Comparison of ENCODE assay signal across 23 mouse cellular contexts in the genomic region with DNA sequence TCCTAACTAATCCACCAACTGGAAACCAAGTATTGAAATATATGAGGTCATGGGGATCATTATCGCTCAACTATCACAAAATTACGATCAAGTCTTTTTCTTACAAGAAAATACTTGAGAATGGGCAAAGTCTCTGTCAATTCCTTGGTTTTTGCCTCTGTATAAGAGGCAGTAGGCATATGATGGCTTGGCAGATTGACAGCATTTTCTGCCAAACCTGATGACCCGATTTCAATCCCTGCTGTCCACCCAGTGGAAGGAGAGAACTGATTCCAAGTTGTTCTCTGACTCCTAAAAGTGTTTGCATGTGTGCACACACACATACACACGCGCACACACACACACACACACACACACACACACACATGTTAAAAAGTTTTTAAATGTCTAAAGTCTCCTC.
DNase-seq lines count a peak whose midpoint lies in the region; ATAC-seq and TF ChIP-seq lines count a peak whose summit lies in the region.
"Had no signal": no experiment of that assay in that cellular context is flagged by ENCODE, and none has a peak within 500 bp of the region (broad histone marks: within the 10 kb centered on the region; RNA-seq: fewer than 3 reads in every experiment).

No protein-coding gene starts in this region.

- no peaks in the 10 kb centered on the region for H3K4me1 ChIP-seq in hindbrain, postnatal 0 days (ENCODE audit: insufficient read depth, low read length)
- no peaks in the 10 kb centered on the region for H3K4me1 ChIP-seq in hindbrain, embryonic 14.5 days (replicated peaks; ENCODE audit: control insufficient read depth, insufficient read depth, low read length)
- no peaks in the 10 kb centered on the region for H3K4me1 ChIP-seq in embryonic facial prominence, embryonic 14.5 days (ENCODE audit: control insufficient read depth, insufficient read depth, low read length)
- H3K4me1 ChIP-seq: forebrain, embryonic 13.5 days; heart, embryonic 15.5 days; hindbrain, embryonic 13.5 days had no signal

- WGBS in hindbrain, postnatal 0 days: 82% methylated on average over 5 of the region's 5 CpGs
- WGBS in hindbrain, embryonic 14.5 days: 91% methylated on average over 5 of the region's 5 CpGs
- 89% methylated on average over 5 of the region's 5 CpGs for WGBS in embryonic facial prominence, embryonic 14.5 days

- H3K27me3 ChIP-seq in hindbrain, postnatal 0 days (ENCODE audit: insufficient read depth, low read length): no peaks in the 10 kb centered on the region
- no peaks in the 10 kb centered on the region for H3K27me3 ChIP-seq in hindbrain, embryonic 14.5 days (ENCODE audit: control insufficient read depth, insufficient read depth, low read length)
- no peaks in the 10 kb centered on the region for H3K27me3 ChIP-seq in embryonic facial prominence, embryonic 14.5 days (replicated peaks; ENCODE audit: control insufficient read depth, insufficient read depth, low read length)
- H3K27me3 ChIP-seq: CH12.LX; forebrain, embryonic 13.5 days; heart, embryonic 15.5 days; hindbrain, embryonic 13.5 days had no signal

- no peak for ATAC-seq in hindbrain, postnatal 0 days
- no peak for ATAC-seq in hindbrain, embryonic 14.5 days (ENCODE audit: low FRiP score)
- no peak for ATAC-seq in embryonic facial prominence, embryonic 14.5 days (ENCODE audit: low read depth)
- ATAC-seq: forebrain, embryonic 13.5 days; forebrain, postnatal 0 days; intestine, postnatal 0 days had no signal

- TF ChIP-seq CTCF in hindbrain, postnatal 0 days (IDR thresholded peaks at IDR 0.05; ENCODE audit: low read depth): no peak

- no peak overlapping the region for H3K9ac ChIP-seq in hindbrain, postnatal 0 days (replicated peaks; ENCODE audit: low read length)
- H3K9ac ChIP-seq in hindbrain, embryonic 14.5 days: no peak overlapping the region
- no peak overlapping the region for H3K9ac ChIP-seq in embryonic facial prominence, embryonic 14.5 days (ENCODE audit: low read depth, low read length)
- H3K9ac ChIP-seq: forebrain, embryonic 13.5 days; forebrain, postnatal 0 days; heart, embryonic 15.5 days; hindbrain, embryonic 13.5 days had no signal

- H3K4me3 ChIP-seq in hindbrain, postnatal 0 days (ENCODE audit: low read length): no peak overlapping the region
- H3K4me3 ChIP-seq in hindbrain, embryonic 14.5 days (replicated peaks; ENCODE audit: low read length): no peak overlapping the region
- no peak overlapping the region for H3K4me3 ChIP-seq in embryonic facial prominence, embryonic 14.5 days (ENCODE audit: low read depth, low read length)
- H3K4me3 ChIP-seq: forebrain, embryonic 13.5 days; heart, adult 2 months; heart, embryonic 15.5 days; hindbrain, embryonic 13.5 days had no signal

- H3K36me3 ChIP-seq in hindbrain, postnatal 0 days (ENCODE audit: insufficient read depth, low read length): no peaks in the 10 kb centered on the region
- no peaks in the 10 kb centered on the region for H3K36me3 ChIP-seq in hindbrain, embryonic 14.5 days (replicated peaks; ENCODE audit: control insufficient read depth, insufficient read depth)
- H3K36me3 ChIP-seq in embryonic facial prominence, embryonic 14.5 days (ENCODE audit: control insufficient read depth, insufficient read depth, low read length): no peaks in the 10 kb centered on the region
- H3K36me3 ChIP-seq: heart, embryonic 15.5 days; hindbrain, embryonic 13.5 days had no signal

- H3K4me2 ChIP-seq in hindbrain, postnatal 0 days (ENCODE audit: low read depth, low read length): no peak overlapping the region
- no peak overlapping the region for H3K4me2 ChIP-seq in hindbrain, embryonic 14.5 days (replicated peaks)
- H3K4me2 ChIP-seq in embryonic facial prominence, embryonic 14.5 days (ENCODE audit: low read depth, low read length): no peak overlapping the region
- H3K4me2 ChIP-seq: forebrain, embryonic 13.5 days; heart, embryonic 11.5 days; heart, embryonic 15.5 days; hindbrain, embryonic 13.5 days had no signal

- H3K9me3 ChIP-seq in hindbrain, postnatal 0 days (ENCODE audit: low read length): no peaks in the 10 kb centered on the region
- no peaks in the 10 kb centered on the region for H3K9me3 ChIP-seq in hindbrain, embryonic 14.5 days (ENCODE audit: control insufficient read depth, low read length)
- no peaks in the 10 kb centered on the region for H3K9me3 ChIP-seq in embryonic facial prominence, embryonic 14.5 days (ENCODE audit: control insufficient read depth, low read length)
- H3K9me3 ChIP-seq: forebrain, embryonic 13.5 days; heart, embryonic 15.5 days; hindbrain, embryonic 13.5 days had no signal

- peak; percentile 45 to 47 for DNase-seq in cerebellum, postnatal 14 days
- no peak for DNase-seq in cerebellum, postnatal 4 days (ENCODE audit: low spot score in 2 of 2)
- DNase-seq in hindbrain, postnatal 0 days (ENCODE audit: low spot score): peak; percentile 55
- DNase-seq in hindbrain, embryonic 14.5 days (ENCODE audit: low spot score): no peak
- DNase-seq in NIH3T3 (ENCODE audit: low read depth): peak; percentile 37
- DNase-seq in embryonic facial prominence, embryonic 14.5 days (ENCODE audit: low spot score): no peak
- no peak for DNase-seq in kidney, adult 9 months
- DNase-seq in embryo, embryonic 10.5 days (ENCODE audit: low spot score): no peak
- DNase-seq: adrenal gland, postnatal 10 days; cerebellum, adult 11-12 months; cerebellum, postnatal 36 days; embryo, embryonic 11 days; forebrain, postnatal 0 days; gastrocnemius, postnatal 14 days; heart, adult 2 months; heart, postnatal 14 days; kidney, adult 8-10 months had no signal

- no peak overlapping the region for H3K27ac ChIP-seq in hindbrain, postnatal 0 days
- no peak overlapping the region for H3K27ac ChIP-seq in hindbrain, embryonic 14.5 days
- 0 out of 2 replicates have a peak overlapping the region, but pooled peaks have one; percentile 4 for H3K27ac ChIP-seq in embryonic facial prominence, embryonic 14.5 days (replicated peaks; ENCODE audit: low read depth, low read length)
- H3K27ac ChIP-seq: forebrain, embryonic 13.5 days; heart, embryonic 15.5 days; hindbrain, embryonic 13.5 days had no signal

Comparison
In these comparisons a context has a peak if more than half of its experiments do, and no peak if none do; other contexts are left out.
1. DNase-seq: peak in cerebellum, postnatal 14 days (2 of 2), hindbrain, postnatal 0 days (single experiment) and NIH3T3 (single experiment); none in cerebellum, postnatal 4 days (0 of 2), hindbrain, embryonic 14.5 days (single experiment), embryonic facial prominence, embryonic 14.5 days (single experiment), kidney, adult 9 months (single experiment) and embryo, embryonic 10.5 days (single experiment).